9 mouse cellular contexts compared by ENCODE assay signal in the genomic region with DNA sequence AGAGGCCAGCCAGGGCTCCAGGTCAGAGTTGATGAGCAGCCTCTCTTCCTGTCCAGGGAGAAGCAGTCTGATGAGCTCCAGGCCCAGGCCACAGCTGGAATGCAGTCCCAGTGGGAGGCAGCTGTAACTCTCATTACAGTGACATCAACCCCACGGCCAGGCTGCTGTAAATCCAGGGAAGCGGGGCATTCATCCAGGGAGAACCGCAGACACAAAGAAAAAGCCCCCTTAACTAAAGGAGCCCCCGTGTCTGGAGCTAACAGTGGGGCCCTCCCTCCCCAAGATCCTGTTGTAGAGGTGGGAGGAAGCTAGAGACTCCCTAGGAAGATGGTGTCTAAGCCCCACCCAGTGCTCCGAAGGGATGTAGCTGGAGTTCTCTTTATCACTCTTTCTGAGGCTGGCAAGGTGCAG. TPM values are rescaled to one million over a fixed set of nuclear protein-coding genes. Genes with fewer than 3 reads are reported as not detected.
DNase-seq lines count a peak whose midpoint lies in the region; TF ChIP-seq lines count a peak whose summit lies in the region.
"Had no signal": no experiment of that assay in that cellular context is flagged by ENCODE, and none has a peak within 500 bp of the region (broad histone marks: within the 10 kb centered on the region; RNA-seq: fewer than 3 reads in every experiment).

No protein-coding gene starts in this region.

- peak; percentile 84 for DNase-seq in embryo, embryonic 10 days (ENCODE audit: low spot score)
- DNase-seq in embryo, embryonic 9.5 days (ENCODE audit: extremely low spot score): no peak
- peak; percentile 80 for DNase-seq in gastrocnemius, adult 2 months
- peak; percentile 30 for DNase-seq in kidney, adult 18-20 months
- DNase-seq in MN1 (ENCODE audit: low spot score): no peak
- DNase-seq in spleen, postnatal 10 days (ENCODE audit: low spot score in 2 of 2): no peak
- DNase-seq in left cerebral cortex, postnatal 36 days (ENCODE audit: low spot score in 2 of 2): no peak

- intact Hi-C loops in gastrocnemius, adult 2 months (cut with DNase I): no loop called here
- intact Hi-C loops in left cerebral cortex, postnatal 36 days (cut with DNase I): no loop called here

- H3K27me3 ChIP-seq in myocyte (ENCODE audit: control insufficient read depth, insufficient read depth, insufficient read length): no peaks in the 10 kb centered on the region

- H3K27ac ChIP-seq in gastrocnemius, adult 2 months: peak overlapping the region; percentile 77

- no peaks in the 10 kb centered on the region for H3K36me3 ChIP-seq in myocyte (ENCODE audit: control insufficient read depth, insufficient read depth)

- TF ChIP-seq POLR2A in myocyte (IDR thresholded peaks at IDR 0.05; ENCODE audit: insufficient read length, low read depth): no peak

- TF ChIP-seq CTCF in gastrocnemius, adult 2 months (IDR thresholded peaks at IDR 0.05): no peak

- H3K4me3 ChIP-seq in gastrocnemius, adult 2 months: no peak overlapping the region
- H3K4me3 ChIP-seq in myocyte: no peak overlapping the region

- H3ac ChIP-seq in myocyte (ENCODE audit: control insufficient read depth, insufficient read length): no peak overlapping the region

- H3K4me2 ChIP-seq in myocyte (ENCODE audit: low read depth): peak overlapping the region; percentile 34

- H3K79me2 ChIP-seq in myocyte (ENCODE audit: control insufficient read depth, insufficient read depth): no peaks in the 10 kb centered on the region

TF ChIP-seq in myocyte, 11 proteins besides CTCF, POLR2A, EP300 and RAD21:
- TF ChIP-seq MYOG (IDR thresholded peaks at IDR 0.05; ENCODE audit: control insufficient read depth in 1 of 3, insufficient read depth in 1 of 3, insufficient read length in 2 of 3, low read depth in 2 of 3): no peak

RNA-seq across cellular contexts. Expression of a gene that starts 13.6 kb away (rescaled TPM):
- 1 to 10 TPM; 2.9 to 8.9 TPM for total RNA-seq in gastrocnemius, adult 2 months (2021)
- polyA plus RNA-seq in myocyte (2012; fragmentation: generic; extraction: Trizol): 27.1 TPM
- 10 to 100 TPM; 15.0 to 17.4 TPM for total RNA-seq in left cerebral cortex, postnatal 36 days (2021)

RNA-seq across cellular contexts. Expression of a gene that starts 43.1 kb away (rescaled TPM):
- total RNA-seq in gastrocnemius, adult 2 months (2021): under 1 TPM; 0.11 to 0.15 TPM
- polyA plus RNA-seq in myocyte (2012; fragmentation: generic; extraction: Trizol): not detected
- total RNA-seq in left cerebral cortex, postnatal 36 days (2021): under 1 TPM in 1 of 2 experiments, not detected in 1; 0.29 TPM
- total RNA-seq: left cerebral cortex, postnatal 10 days had no signal

RNA-seq across cellular contexts. Expression of a gene that starts 57.4 kb away (rescaled TPM):
- not detected for total RNA-seq in gastrocnemius, adult 2 months (2021)
- polyA plus RNA-seq in myocyte (2012; fragmentation: generic; extraction: Trizol): 0.05 TPM
- total RNA-seq in left cerebral cortex, postnatal 36 days (2021): under 1 TPM; 0.30 to 0.75 TPM

Comparison
In these comparisons a context has a peak if more than half of its experiments do, and no peak if none do; other contexts are left out.
1. DNase-seq: peak in embryo, embryonic 10 days (single experiment), gastrocnemius, adult 2 months (single experiment) and kidney, adult 18-20 months (single experiment); none in embryo, embryonic 9.5 days (single experiment), MN1 (single experiment), spleen, postnatal 10 days (0 of 2) and left cerebral cortex, postnatal 36 days (0 of 2).